Mouse (Mus musculus): Measurements from ENCODE around the gene Dnaaf5.

Gene Dnaaf5

DNA sequence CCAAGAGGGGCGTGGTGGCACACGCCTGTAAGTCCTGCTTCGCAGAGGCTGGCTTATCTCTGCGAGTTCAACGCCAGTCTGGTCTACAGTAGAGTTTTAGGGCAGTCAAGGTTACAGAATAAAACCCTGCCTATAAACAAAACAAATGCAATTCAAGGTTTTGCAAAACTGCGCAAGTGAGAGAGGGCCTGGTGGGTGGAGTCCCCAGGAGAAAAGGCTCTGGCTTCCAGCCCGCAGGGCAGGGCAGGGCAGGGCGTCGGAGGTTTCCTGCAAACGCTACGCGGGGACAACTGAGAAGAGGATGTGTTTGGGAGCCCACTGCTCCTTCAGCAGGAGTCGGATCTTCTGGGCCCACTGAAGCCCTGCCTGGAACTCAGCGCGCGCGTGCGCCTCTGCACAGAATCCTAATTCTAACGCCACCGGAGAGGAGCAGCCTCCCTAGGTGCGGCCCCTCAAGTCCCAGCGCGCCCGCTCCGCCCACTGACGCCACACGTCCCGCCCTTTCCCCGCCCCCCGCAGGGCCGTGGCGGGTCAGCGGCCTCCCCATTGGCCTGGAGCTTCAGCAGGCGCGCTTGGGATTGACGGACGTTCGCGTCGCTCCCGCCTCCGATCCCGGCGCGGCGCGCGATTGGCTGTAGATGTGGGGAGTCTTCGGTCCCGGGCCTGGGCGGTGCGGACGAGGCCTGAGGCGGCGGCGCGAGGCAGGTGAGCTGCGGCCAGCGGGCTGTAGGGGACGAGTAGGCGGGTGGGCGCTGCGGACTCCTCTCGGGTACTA lies 50.2 kb downstream of the Dnaaf5 start, which contains the start of gene Sun1:
Gene Sun1 (plus strand): TSS at position 643 of the 775 bp plus-strand sequence.
- DNase-seq: peak; percentile 99

DNA sequence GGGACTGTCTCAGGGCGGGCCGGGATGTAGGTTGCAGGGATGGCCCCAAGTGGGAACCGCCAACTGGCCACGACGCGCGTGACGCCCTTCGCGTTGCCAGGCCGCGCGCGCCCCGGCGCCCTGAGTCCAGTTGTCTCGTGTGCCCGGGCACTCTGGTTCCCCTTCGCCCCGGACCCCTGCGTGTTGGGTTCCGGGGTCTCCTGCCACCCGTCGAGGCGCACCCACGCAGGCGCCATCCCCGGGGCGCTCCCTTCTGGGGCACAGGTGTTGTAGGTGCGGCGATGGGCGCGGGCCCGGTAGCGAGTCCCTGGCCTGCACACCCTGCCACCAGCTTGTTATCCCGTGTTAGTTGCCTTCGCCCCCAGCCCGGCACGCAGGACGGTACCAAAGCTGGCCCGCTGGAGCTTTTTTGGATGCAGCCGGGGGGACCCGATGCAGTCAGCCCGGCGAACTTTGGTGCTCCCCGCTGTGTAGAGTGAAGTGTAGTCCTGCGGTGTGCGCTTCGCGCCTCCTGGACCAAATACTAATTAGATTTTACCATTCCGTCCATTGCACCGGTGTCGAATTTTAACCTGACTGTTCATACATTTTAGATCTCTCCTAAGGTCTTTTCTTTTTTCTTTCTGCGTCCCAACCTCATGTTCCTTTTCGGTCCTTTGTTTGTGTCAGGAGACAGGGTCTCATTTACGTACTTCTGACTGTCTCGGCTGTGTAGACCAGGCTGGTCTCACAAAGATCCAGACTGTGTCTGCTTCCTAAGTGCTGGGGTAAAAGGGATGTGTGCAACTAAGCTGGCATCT lies 50.9 kb downstream of the Dnaaf5 start:
- DNase-seq: no peak

DNA sequence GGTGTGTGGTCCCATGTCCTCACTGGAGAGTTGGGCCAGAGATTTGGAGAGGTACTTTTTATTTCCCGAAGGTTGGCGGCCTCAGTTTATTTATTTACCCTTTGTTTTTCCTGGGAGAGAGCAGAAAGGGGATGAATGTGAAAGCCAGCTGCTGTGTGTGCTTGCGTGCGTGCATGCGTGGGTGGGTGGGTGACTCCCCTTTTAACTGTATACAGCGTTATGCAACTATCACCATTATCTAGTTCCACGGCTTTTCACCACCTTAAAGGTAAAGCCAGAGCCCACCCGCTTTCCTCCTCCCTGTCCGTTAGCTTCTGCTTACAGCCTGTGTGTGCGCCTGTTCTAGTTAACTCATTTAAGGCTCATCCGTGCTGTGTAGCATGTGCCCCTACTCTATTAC lies 52.1 kb downstream of the Dnaaf5 start:
- no peak for DNase-seq

DNA sequence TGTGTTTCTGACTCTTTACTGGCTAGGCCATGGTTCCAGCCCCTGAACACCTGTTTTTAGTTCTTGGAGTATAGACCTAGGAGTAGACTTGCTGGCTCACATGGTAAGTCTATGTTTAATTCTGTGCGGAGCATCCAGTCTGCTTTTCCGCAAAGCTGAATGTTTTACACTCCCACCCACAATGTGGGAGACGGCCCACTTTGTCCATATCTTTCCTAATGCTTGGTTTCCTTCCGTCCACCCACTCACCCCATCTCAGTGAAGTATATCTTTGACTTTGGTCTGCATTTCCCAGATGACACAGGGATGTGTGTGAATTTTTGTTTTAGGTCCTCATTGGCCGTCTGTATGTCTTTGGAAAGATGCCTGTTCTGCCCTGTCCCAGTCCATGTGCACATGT lies 53.3 kb downstream of the Dnaaf5 start:
- DNase-seq: no peak

DNA sequence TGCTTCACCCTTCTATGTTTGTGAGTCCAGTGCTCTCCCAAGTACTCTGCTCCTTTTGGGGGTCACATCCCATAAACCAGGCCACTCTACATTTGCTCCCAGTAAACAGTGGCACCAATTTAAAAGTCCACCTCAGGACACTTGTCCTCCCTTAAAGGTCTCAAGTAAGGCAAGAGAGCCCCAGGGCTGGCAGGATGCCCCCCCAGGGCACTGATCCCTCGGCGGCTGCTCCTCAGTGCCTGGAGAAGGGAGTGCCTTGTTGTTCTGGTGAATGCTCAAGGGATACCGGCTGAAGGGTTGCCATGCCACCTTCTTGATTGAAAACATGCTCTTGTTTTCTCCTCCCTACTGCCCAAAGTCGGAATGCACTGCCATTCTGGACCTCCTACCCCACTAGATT lies 56.1 kb downstream of the Dnaaf5 start:
- DNase-seq: no peak

DNA sequence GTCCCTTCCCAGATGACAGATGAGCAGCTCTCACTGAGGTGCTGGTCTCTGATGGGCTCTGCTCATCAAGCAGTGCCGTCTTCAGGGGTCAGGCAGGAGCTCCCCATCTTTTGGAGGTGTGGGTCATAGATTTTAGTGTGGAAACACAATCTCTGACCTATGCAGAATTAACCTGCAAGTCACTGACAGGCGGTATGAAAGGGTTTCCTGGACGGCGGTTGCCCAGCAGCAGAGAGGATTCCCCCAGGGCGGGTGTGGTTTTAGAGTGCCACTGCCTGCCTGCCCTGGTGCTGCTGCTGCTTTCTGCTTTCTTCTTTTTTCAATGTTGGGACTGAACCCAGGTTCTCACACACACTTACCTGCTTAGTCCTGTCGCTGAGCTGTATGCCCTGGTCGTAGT lies 56.5 kb downstream of the Dnaaf5 start:
- DNase-seq: no peak

DNA sequence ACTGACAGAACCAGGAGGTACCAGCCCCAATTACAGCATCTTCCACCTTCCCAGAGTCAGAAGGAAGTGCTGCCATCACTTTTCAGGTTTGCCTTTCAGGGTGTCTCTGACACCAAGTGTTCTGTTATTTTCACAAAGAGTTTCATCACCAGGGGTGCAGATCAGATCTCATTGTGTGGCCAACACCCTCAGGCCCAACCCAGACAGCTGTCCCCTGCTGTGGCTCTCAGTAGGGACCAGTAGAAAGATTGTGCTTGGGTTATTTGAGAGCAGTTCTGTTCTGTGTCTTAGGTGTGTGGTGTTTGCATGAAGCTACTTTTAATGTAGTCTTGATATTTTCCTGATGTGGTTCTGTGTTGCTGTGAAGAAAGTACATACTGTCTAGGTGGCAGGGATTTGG lies 58.2 kb downstream of the Dnaaf5 start:
- no peak for DNase-seq

DNA sequence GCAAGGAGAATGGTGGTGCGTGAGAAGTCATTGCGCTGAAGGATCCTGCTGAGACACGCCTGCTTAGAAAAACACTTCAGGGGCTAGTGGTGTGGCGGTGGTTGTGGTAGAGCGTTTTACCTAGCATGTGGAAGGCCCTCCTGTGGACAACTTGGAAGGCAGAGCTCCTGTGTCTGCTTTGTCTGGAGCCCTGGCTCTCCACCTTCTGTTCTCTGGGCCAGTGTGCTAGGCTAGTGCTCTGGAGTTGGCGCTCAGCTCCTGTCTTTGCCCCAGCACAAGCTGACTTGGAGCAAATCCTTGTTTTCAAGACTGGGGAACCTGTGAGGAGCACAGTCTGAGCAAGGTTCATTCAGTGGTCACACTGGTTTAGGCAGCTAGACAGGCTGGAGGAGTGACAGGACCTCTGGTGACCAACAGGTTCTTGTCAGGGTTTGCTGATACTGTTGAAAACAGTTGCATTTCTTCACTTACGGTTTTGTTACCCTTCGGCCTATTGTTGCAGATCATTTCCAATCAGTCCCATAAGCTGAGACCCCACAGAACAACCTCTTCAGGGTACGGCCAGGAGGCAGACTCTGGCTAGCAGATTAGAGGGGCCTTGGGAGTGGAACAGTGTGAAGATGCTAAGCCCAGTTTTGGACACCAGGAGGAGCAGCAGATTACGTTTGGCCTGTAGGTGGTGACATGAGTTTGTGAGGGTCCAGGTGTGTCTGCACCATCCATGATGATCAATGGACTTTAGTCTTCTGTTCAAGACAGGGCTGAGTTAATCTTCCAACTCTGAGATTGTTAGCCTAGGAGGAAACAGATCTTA lies 59.1 kb downstream of the Dnaaf5 start:
- DNase-seq: peak; percentile 66

DNA sequence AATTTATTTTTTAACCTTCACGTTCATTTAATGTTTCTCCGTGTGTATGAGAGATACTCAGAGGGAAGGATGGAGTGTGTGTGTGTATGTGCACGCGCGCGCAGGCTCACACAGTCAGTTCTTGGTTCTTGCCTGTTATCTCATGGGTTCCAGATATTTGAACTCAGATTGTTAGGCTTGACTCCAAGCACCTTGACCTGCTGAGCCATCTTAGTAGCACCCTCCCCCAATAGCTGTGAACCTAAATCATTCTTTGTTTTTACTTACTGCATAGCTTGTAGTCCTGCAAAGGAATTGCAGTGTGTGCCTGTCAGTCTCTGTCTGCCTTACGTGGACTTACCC lies 59.6 kb downstream of the Dnaaf5 start:
- no peak for DNase-seq

DNA sequence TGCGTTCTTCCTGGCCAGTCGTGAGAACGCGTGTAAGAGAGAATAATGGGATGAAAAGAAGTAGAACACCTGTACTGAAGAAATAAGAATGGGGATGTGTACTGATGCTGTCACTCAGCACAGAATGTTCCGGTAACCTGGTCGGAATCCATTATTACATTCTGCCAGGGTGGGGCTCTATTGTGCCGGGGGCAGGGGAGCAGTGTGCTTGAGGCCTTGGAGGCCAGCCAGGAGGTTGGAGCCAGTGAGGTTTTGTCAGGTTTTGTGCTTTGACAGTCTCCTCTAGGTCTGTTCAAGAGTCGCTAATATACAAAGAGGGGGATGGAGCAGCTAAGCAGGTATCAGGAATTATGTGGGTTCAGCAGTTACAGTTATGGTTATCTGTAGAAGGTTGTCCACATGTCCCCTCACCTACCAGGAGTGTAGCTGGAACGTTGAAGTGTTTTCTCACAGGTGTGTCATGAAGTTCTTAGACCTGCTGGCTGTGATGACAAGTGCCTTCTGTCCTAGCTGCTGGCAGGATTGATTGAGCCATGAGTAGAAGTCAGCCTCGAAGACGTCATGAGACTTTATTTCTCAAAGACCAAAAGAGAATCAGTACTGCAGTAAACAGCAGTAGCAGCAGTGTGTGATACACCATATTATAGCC lies 61.8 kb downstream of the Dnaaf5 start:
- no peak for DNase-seq

DNA sequence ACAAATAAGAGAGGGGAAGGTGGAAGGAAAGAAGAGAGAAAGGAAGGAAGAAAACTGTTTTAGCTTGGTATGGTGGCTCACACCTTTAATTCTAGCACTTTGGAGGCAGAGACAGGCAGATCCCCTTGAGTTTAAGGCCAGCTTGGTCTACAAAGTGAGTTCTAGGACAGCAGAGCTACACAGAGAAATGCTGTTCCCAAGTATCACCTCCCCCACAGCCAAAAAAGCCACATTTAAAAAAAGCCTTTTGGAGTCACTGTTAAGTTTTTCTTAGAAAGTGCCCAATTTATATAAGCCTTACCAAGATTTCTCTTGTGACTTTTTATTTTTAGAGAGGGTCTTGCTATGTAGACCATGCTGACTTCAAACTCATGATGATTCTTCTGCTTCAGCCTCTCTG lies 64.3 kb downstream of the Dnaaf5 start:
- DNase-seq: no peak

DNA sequence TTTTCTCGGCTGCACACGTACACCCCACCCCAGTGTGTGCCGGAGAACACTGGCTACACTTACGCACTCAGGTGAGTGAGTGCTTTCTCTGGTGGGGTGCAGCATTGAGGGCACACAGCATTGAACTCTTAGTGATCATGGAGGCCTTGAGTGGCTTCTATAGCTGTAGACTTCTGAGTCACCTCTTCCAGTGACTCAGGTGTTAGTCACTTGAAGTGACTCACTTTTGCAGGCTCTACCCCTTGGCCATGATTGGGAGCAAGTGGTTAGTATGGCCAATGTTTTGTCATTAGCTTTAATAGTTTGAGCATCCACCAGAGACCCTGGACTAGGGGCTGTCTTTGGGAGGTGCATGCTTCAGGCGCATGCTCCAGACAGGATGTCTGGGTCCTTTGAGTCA lies 65.2 kb downstream of the Dnaaf5 start:
- no peak for DNase-seq

DNA sequence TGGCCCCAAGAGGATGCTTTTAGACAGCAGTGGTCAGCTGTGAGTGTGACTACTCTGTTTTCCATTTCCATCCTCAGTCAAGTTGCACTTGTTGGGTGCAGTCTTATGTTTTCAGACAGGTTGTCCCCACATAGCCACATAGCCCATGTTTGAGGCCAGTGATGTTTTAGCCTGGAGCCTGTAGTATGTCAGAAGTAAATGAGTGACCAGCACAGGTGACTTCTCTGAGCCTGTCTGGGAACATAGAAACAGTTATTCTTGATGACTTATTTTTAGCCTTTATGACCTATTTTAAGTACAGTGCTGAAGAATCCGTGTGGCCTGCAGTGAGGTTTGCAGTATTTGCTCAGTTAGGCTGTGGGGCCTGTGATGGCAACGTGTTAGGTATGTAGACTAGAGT lies 66.1 kb downstream of the Dnaaf5 start:
- DNase-seq: no peak

DNA sequence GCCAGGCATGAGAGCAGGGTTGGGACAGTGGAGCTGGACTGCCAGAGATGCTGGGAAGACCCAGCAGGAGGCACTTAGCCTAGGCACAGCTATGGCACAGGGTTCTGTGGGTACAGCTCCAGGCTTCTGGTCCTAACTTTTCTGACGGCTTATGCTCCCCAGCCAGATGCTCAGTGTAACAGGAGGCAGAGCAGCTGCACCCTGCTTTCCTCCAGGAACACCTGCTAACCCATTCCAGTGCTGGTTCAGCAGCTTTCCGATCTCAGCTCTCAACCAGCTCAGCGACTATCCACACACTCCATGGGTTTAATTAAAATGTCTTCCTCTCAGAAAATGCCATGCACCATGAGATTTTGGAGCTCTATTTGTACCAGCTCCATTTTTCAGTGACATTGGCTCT lies 66.8 kb downstream of the Dnaaf5 start:
- DNase-seq: no peak

DNA sequence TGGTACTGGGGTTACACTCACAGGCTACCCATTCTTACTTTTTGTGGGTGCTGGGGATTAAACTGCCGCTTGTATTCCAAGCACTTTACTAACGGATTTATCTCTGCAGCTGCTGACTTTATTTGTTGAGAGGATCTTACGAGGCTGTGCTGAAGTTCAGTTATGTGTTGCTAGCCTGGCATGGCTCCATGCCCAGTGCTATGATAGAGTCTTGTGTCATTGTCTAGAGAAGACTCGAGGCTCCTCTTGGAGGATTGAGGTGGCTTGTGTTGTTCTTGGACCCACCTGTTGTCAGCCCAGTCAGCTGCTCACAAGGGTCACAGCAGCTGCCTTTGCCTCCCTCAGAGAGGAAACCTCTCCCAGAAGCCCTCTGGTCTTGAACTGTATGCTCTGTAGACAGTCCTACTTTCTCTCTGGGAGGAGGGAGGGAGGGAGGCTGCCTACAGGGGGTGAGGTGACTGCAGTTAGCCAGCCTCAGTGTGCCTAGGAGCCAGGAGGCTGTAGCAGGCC lies 70.0 kb downstream of the Dnaaf5 start:
- no peak for DNase-seq

DNA sequence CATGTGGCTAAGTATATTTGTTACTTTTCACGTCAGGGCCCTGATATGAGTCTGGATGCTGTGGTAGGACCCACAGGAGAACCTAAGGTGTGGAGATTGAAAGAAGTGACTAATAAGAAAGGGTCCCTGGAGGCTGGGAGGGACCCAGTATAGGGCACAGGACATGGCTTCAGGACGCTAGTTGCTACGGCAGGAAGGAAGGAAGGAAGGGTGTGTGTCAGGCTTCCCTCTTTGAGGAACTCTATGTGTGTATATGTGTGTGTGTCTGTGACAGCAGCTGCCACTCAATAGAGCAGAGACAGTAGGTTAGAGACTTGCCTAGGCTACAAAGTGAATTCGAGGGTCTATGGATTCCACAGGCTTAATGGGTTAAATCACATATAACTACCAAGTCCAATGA lies 70.6 kb downstream of the Dnaaf5 start:
- no peak for DNase-seq

DNA sequence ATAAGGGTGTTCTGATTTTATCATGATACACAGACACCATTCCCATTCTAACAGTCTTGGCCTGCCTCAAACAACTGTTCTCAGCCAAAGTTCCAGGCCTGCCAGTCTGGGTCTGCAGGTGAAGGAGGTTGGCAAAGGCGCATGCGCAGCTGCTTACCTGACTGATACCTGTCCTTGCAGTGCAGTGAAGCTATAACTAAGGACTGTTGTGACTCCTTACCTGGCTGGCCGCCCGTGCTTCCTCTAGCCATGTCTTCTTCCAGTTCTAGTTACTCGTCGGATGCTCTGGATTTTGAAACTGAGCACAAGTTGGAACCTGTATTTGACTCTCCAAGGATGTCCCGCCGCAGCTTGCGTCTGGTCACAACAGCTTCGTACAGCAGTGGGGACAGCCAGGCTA lies 73.3 kb downstream of the Dnaaf5 start:
- no peak for DNase-seq

DNA sequence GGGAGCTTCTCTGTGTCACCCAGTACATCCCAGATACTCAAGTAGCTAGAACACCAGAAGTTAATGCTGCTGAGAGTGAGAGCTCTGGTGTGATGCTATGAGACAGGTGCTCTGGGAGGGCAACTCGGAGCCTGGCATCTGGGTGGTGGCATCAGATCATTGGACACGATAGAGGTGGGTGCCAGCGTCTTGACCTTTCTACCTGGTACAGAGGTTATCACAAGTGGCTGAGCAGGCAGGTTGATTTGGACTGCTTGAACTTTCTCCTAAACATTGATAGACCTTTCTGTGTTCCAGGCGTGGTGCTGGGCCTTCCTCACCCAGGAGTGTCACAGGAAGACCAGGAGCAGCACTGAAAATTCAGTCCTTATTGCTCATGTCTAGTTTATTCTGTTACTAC lies 77.2 kb downstream of the Dnaaf5 start:
- no peak for DNase-seq

DNA sequence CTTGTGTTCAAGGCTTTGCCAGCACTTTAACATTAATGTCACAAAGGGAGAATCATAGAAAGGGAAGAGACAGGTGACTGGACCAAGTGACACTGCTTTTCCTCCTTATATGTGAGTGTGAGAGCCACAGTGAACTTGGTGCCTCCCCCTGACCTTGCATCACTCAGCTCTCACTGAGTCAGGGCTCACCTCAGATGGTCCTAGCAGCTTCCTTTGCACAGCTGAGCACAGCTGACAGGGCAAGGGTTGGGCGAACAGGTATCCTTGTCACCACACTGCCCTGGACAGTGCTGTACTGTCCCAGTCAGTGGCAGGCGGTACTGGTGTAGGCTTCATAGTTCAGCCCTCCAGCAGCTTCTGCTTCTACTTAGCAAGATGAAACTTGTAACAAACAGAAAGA lies 77.6 kb downstream of the Dnaaf5 start:
- DNase-seq: no peak

DNA sequence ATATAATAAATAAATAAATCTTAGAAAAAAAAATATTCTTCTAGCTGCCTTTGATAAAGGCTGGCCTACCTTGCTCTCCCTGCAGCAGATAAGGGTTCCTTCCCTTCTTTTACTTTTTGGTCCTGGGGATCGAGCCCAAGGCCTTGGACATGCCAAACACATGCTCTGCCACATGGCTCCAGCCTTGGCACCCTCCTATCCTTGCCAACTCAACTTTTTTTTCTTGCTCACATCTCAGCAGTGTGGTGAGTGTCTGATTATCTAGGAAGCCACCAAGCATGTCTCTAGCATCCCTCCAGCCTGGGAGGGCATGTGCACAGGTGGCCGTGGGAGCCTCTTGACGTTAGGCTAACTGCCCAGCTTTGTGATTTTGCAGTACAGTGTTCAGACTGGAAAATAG lies 78.3 kb downstream of the Dnaaf5 start:
- no peak for DNase-seq

DNA sequence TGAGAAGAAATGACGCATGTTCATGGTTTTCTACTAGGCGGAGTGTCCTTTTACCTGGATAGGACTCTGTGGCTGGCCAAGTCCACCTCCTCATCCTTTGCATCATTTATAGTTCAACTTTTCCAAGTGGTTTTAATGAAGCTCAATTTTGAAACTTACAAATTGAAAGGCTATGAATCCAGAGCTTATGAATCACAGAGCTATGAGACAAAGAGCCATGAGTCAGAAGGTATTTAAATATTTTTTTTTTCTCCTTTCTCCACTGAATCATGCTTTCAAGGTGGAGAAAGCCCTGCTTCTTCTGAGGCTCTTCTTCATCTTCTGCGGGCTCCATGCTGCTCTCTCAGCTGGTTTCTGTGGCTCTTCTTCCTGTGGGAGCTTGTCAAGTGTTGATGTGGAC lies 79.7 kb downstream of the Dnaaf5 start:
- no peak for DNase-seq

DNA sequence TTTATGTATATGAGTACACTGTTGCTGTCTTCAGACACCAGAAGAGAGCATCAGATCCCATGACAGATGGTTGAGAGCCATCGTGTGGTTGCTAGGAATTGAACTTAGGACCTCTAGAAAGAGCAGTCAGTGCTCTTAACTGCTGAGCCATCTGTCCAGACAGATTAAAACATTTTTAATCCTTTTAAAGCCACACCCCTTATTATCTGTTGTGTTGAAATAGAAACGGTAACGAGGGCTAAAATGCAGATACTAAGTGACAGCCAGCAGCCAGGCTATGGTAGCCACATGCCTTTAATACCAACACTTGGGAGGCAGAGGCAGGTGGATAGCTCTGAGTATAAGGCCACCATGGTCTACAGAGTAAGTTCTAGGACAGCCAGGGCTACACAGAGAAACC lies 82.1 kb downstream of the Dnaaf5 start:
- DNase-seq: no peak

DNA sequence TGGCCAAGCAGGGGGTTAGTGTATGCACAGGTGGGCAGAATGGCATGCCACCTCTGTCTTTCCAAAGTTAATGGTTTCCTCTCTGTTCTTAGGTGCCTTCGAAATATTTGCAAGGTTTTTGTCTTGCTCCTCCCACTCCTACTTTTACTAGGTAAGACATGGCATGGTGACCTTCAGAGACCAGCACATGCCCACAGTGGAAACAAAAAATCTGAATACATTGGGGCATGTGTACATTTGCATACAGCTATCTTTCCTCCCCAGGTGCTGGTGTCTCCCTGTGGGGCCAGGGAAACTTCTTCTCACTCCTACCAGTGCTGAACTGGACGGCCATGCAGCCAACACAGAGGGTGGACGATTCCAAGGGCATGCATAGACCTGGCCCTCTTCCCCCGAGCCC lies 84.4 kb downstream of the Dnaaf5 start:
- no peak for DNase-seq

Data from cerebellum, adult 9-11 months (tissue).